Mouse (Mus musculus) right cerebral cortex, postnatal 25 days (tissue): Measurements from ENCODE around the gene Mxra8.

Experiments
- DNase-seq: peaks from one replicate; pipeline ENCODE4 v3.0.0; 2022

Gene Mxra8

GRCm38 (mm10) chr4:155837404-155838010 lies 2.0 kb upstream of the Mxra8 start:
- no peak for DNase-seq

DNA sequence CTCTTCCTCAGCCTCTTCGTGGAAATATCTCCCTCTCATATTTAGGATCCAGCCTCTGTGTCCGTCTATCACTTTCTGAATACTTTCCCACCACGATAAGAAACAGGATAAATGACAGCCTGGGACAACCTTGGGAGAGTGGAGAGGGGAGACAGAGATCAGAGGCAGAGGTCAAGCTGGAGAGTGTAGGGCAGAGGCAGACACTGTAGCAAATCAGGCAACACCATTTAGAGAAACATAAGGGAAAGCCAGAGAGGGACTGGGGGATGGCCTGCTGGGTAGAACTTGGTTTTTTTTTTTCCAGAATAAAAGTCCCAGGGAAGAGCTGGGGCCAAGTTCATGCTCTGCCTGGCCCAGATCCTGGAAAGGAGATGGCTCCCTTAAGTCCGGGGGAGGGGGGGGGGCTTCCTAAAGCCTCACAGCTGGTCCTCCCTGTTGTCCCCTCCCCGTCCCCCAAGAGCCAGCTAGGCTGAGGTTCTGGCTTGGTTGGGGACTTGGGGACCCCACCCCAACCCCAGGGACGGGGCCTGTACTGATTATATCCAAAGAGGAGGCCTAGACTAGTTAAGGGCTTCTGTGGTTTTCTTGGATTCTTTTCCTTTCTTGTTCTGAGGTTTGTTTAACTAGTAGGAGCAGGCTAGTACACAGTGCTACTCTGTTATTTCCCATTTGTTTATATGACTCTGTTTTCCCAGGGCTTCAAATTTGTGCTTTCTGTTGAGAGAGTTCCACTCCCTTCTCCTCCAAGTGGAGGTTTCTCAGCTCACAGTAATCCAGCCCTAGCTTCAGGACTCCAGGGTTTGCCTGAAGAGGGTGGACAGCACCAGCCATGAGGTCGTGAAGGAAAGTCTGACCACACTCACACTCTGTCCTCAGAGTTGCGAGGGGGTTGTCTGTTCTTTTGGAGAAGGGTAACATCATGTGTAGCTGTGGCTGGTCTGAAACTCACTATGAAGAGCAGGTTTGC lies 1.0 kb upstream of the Mxra8 start:
- no peak for DNase-seq

DNA sequence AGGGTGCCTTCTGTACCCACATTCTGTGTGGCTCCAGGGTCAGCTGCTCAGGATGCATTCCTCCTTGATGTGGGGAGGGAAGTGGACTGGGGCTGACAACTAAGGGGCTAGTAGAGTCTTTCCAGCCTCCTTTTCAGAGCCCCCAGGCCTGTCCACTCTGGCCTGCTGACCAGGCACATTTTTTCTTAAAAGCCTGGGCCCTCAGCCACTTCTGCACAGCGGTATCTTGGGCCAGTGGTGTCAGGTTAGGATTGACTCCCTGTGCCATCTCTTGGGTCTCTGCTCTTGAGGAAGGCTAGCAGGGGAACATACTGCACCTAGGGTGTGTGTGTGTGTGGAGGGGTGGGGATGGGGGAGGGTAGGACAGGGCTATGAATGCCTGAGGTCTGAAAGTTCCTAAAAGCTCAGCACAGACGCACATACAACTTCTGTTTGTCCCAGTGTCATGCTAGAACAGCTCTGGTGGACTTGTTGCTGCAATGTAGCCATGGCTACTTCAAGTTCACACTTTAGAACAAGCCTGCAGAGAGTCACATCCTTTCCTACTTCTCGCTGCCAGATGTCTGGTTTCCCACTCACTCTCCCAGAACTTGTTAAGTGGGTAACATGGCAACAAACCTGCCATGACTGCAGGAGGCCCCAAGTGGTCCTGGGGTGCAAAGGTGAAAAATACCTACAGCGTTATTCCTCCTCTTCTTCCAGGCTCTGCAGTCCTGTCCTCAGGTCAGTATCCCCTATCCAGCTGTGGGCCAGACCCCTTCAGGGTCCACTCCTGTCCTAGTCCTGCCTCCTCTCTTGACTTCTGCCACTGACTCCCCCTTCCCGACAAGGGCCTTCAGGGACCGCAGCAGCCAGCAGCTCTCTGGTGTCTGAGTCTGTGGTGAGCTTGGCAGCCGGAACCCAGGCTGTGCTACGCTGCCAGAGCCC lies 859 bp downstream of the Mxra8 start:
- no peak for DNase-seq

GRCm38 (mm10) chr4:155841003-155841454 lies 1.5 kb downstream of the Mxra8 start:
- no peak for DNase-seq

GRCm38 (mm10) chr4:155841651-155842270 lies 2.3 kb downstream of the Mxra8 start:
- DNase-seq: no peak

- DNase-seq: no peak
Observed at GRCm38 (mm10) chr4:155843231-155843630, 3.8 kb downstream of the Mxra8 start.

- peak; percentile 97 for DNase-seq
Observed at GRCm38 (mm10) chr4:155846871-155847578, 7.5 kb downstream of the Mxra8 start, which contains the start of gene Dvl1. Dvl1 (plus strand) TSS chr4:155847402.

- no peak for DNase-seq
Observed at GRCm38 (mm10) chr4:155847591-155848352, 8.3 kb downstream of the Mxra8 start.

- no peak for DNase-seq
Observed at GRCm38 (mm10) chr4:155848434-155849095, 9.1 kb downstream of the Mxra8 start.

GRCm38 (mm10) chr4:155849391-155849790 lies 9.9 kb downstream of the Mxra8 start:
- no peak for DNase-seq

- no peak for DNase-seq
Observed at GRCm38 (mm10) chr4:155849792-155850451, 10.4 kb downstream of the Mxra8 start.

DNA sequence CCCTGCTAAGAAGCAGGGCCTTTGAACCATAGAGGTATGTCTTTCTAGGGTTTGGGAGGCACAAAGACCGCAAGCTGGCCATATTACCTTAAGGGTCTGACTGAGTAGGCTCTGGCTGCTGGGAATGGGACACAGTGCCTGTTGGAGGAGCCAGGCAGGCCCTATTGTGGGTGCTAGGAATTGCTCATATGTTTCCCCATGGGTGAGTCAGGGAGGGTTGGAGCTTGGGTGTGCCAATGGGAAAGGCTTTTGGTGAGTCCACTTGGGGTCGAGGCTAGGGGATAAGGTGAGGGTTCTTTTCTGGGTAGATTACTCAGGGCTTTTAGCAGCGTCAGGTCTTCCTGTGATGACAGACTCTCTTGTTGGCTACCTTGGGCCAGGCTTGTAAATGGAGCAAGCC lies 11.9 kb downstream of the Mxra8 start:
- no peak for DNase-seq

DNA sequence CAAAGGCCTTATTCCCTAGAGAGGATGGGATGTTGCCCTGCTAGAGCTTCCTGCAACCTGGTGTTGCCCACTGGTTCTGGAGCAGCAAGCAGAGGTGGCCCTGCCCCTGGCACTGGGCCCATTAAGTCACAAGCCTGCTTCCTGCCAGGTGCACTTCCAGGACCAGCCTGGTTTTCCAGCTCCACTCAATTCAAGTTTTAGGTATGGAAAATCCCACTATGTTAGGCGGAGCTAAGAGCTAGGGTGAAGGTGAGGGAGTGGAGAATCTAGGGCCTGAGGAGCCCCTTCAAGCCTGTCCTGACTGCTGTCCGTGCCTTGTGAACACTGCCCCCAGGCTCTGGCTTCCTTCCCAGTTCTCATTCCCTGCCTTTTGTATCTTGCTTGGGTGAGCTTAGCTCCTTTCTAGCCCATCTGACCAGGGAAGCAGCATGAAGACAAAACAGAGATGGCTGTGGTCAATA lies 12.5 kb downstream of the Mxra8 start:
- no peak for DNase-seq

DNA sequence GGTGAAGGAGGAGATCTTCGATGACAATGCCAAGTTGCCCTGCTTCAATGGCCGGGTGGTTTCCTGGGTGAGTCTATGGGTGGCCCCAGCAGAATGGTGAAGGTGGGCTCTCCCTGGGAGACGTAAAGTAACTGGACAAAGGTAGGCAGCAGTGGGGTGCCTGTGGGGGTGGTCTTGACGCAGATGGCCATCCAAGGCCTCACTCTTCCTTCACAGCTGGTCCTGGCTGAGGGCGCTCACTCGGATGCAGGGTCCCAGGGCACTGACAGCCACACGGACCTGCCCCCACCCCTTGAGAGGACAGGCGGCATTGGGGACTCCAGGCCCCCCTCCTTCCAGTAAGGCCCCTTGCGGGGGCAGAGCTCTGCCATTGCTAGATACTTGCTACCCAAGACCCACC lies 13.9 kb downstream of the Mxra8 start:
- DNase-seq: no peak

DNA sequence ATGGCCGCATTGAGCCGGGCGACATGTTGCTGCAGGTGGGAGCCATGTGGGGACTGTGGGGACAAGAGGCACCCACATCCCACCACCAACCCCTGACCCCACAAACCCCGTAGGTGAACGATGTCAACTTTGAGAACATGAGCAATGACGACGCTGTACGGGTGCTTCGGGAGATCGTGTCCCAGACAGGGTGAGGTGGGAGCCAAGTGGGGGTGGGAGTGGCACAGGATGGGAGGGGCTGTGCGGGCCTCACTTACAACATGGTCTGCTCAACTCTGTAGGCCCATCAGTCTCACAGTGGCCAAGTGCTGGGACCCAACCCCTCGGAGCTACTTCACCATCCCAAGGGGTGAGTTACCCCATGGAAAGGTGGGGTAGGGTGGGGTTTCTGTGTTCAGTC lies 15.5 kb downstream of the Mxra8 start:
- no peak for DNase-seq

- DNase-seq: no peak
Observed at GRCm38 (mm10) chr4:155856071-155856470, 16.6 kb downstream of the Mxra8 start.

DNA sequence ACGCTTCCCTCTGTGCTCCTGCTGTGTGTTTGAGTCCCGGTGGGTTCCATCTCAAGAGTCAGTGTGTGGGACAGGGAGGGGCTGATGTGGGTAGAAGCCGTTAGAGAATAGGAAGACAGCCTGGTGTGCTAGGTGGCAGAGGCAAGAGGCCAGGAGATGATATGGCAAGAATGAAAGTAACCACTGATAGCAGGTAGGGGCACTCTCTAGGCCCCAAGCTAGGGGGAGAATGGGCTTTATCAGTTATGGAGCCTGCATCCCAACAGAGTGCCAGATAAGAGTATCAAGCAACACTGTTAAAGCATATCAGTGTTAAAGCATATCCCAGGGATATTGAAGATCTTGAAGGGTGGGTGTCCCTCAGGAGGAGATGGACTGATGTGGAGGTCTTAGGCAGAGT lies 17.4 kb downstream of the Mxra8 start:
- no peak for DNase-seq

GRCm38 (mm10) chr4:155859318-155859717 lies 19.8 kb downstream of the Mxra8 start:
- DNase-seq: no peak

DNA sequence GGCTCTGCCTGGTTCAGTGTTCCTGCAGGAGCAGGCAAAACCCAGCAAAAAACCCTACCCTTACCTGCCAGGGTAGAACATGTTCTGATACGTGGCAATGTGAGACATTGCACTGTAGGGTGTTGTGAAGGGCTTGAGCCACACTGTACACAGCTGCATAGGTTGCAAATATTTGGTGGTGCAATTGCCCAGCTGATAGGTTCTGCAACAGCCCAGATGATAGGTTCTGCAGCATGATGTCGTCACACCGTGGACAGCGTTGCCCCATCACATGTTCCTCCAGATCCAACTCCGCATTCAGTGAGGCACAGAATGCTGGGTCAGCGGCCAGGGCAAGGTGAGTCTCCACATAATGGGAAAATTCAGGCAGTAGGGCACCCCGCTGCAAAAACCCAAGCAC lies 22.3 kb downstream of the Mxra8 start:
- no peak for DNase-seq

GRCm38 (mm10) chr4:155863001-155863400 lies 23.5 kb downstream of the Mxra8 start, which contains the start of gene Tas1r3:
Tas1r3 (minus strand) TSS chr4:155863362.
- no peak for DNase-seq
